Mouse (Mus musculus) myocyte (in vitro differentiated cells): ENCODE data around the gene March1. TPM values are rescaled to one million over a fixed set of nuclear protein-coding genes. Genes with fewer than 3 reads are reported as not detected.

ENCODE experiments used
- H3K27me3 ChIP-seq: one replicate; pipeline ENCODE4 v1.6.1; 2011; ENCODE audit not compliant: control insufficient read depth, insufficient read depth, insufficient read length
- H3K36me3 ChIP-seq: one replicate; pipeline ENCODE4 v1.6.1; 2011; ENCODE audit not compliant: control insufficient read depth, insufficient read depth
- H3K4me2 ChIP-seq: one replicate; pipeline ENCODE4 v1.6.1; 2011; ENCODE audit warnings: low read depth, control low read depth
- H3K4me3 ChIP-seq: one replicate; pipeline ENCODE4 v1.5.1; 2011; ENCODE audit warnings: mild to moderate bottlenecking, control low read depth, moderate library complexity
- H3K79me2 ChIP-seq: one replicate; pipeline ENCODE4 v1.6.1; 2011; ENCODE audit not compliant: control insufficient read depth, insufficient read depth
- H3ac ChIP-seq: one replicate; pipeline ENCODE4 v1.6.1; 2011; ENCODE audit not compliant: control insufficient read depth, insufficient read length
- CEBPB ChIP-seq: IDR thresholded peaks from 2 replicates; pipeline ENCODE4 v1.6.1; 2011; ENCODE audit warnings: mild to moderate bottlenecking, moderate library complexity; ENCODE audit not compliant: poor library complexity, insufficient read depth, severe bottlenecking
- E2F4 ChIP-seq: IDR thresholded peaks from one replicate; pipeline ENCODE4 v1.6.1; 2011; ENCODE audit warnings: mild to moderate bottlenecking, control low read depth, moderate library complexity; ENCODE audit not compliant: insufficient read depth
- MAX ChIP-seq: IDR thresholded peaks from one replicate; pipeline ENCODE4 v1.6.1; 2011; ENCODE audit warnings: low read depth, mild to moderate bottlenecking, control low read depth
- MYOD1 ChIP-seq, 3 experiments: IDR thresholded peaks; one replicate each; pipeline ENCODE4 v1.6.1; 2011; ENCODE audit warnings: control low read depth in 2 of 3, low read depth in 2 of 3, mild to moderate bottlenecking in 2 of 3, moderate library complexity in 1 of 3; ENCODE audit not compliant: insufficient read length in 2 of 3, control insufficient read depth in 1 of 3
- MYOG ChIP-seq, 3 experiments: IDR thresholded peaks; one replicate each; pipeline ENCODE4 v1.6.1; 2011; ENCODE audit warnings: control low read depth in 2 of 3, low read depth in 2 of 3, mild to moderate bottlenecking in 2 of 3; ENCODE audit not compliant: insufficient read length in 2 of 3, control insufficient read depth in 1 of 3, insufficient read depth in 1 of 3
- POLR2A ChIP-seq: IDR thresholded peaks from one replicate; pipeline ENCODE4 v1.6.1; 2011; ENCODE audit warnings: low read depth, mild to moderate bottlenecking, control low read depth, moderate library complexity; ENCODE audit not compliant: insufficient read length
- POLR2AphosphoS2 ChIP-seq: IDR thresholded peaks from one replicate; pipeline ENCODE4 v1.6.1; 2011; ENCODE audit warnings: low read depth, control low read depth; ENCODE audit not compliant: insufficient read length
- REST ChIP-seq: IDR thresholded peaks from one replicate; pipeline ENCODE4 v1.6.1; 2011; ENCODE audit warnings: mild to moderate bottlenecking, control low read depth, moderate library complexity; ENCODE audit not compliant: insufficient read depth, insufficient read length
- SRF ChIP-seq: IDR thresholded peaks from one replicate; pipeline ENCODE4 v1.6.1; 2011; ENCODE audit warnings: low read depth; ENCODE audit not compliant: control insufficient read depth, insufficient read length
- TCF12 ChIP-seq: IDR thresholded peaks from one replicate; pipeline ENCODE4 v1.6.1; 2011; ENCODE audit warnings: mild to moderate bottlenecking, control low read depth; ENCODE audit not compliant: poor library complexity, insufficient read depth, severe bottlenecking
- TCF3 ChIP-seq: IDR thresholded peaks from one replicate; pipeline ENCODE4 v1.6.1; 2011; ENCODE audit warnings: low read depth, control low read depth; ENCODE audit not compliant: insufficient read length
- USF1 ChIP-seq: IDR thresholded peaks from one replicate; pipeline ENCODE4 v1.6.1; 2011; ENCODE audit warnings: low read depth, mild to moderate bottlenecking, control low read depth, moderate library complexity
- polyA plus RNA-seq: library from polyadenylated mRNA; unstranded; fragments of >200 nt; fragmentation: generic; extraction: Trizol; gene quantifications from one replicate; pipeline ENCODE4 v1.2.1, GENCODE M21; 2012; ENCODE audit warnings: missing spikeins

March1 gene
- polyA plus RNA-seq, 1 experiment = 0.06 TPM

- Histone ChIP-seq H3K4me3 (no peak overlapping the region), H3ac (no peak overlapping the region), H3K36me3 (no peaks in the 10 kb centered on the region), H3K27me3 (no peaks in the 10 kb centered on the region), H3K4me2 (no peak overlapping the region), H3K79me2 (no peaks in the 10 kb centered on the region)
- TF ChIP-seq MYOG (IDR thresholded peaks at IDR 0.05; ENCODE audit: control insufficient read depth in 1 of 3, insufficient read depth in 1 of 3, insufficient read length in 2 of 3, low read depth in 2 of 3) = no peak
- no peak for TF ChIP-seq MAX
These were observed 567.5 kb downstream of the March1 start for GRCm38 (mm10) chr8:66185226-66185625.

GRCm38 (mm10) chr8:66194416-66194815 lies 576.7 kb downstream of the March1 start:
- H3K4me3 ChIP-seq = no peak overlapping the region
- no peaks in the 10 kb centered on the region for H3K36me3 ChIP-seq
- no peak overlapping the region for H3K4me2 ChIP-seq
- TF ChIP-seq MYOG (IDR thresholded peaks at IDR 0.05; ENCODE audit: control insufficient read depth in 1 of 3, insufficient read depth in 1 of 3, insufficient read length in 2 of 3, low read depth in 2 of 3) (no peak), CEBPB (no peak), TCF12 (no peak), MYOD1 (IDR thresholded peaks at IDR 0.05; ENCODE audit: control insufficient read depth in 1 of 3, insufficient read length in 2 of 3, low read depth in 2 of 3) (no peak), USF1 (no peak), MAX (no peak), POLR2AphosphoS2 (no peak), REST (no peak), TCF3 (no peak), SRF (no peak), E2F4 (no peak), POLR2A (no peak)
- H3ac ChIP-seq = no peak overlapping the region
- H3K79me2 ChIP-seq = no peaks in the 10 kb centered on the region
- H3K27me3 ChIP-seq = no peaks in the 10 kb centered on the region

- H3K4me2 ChIP-seq = no peak overlapping the region
- no peak overlapping the region for H3K4me3 ChIP-seq
- no peaks in the 10 kb centered on the region for H3K36me3 ChIP-seq
- no peaks in the 10 kb centered on the region for H3K27me3 ChIP-seq
- no peak overlapping the region for H3ac ChIP-seq
- no peaks in the 10 kb centered on the region for H3K79me2 ChIP-seq
- TF ChIP-seq POLR2A (no peak), SRF (no peak), MYOD1 (IDR thresholded peaks at IDR 0.05; ENCODE audit: control insufficient read depth in 1 of 3, insufficient read length in 2 of 3, low read depth in 2 of 3) (no peak), POLR2AphosphoS2 (no peak), MYOG (IDR thresholded peaks at IDR 0.05; ENCODE audit: control insufficient read depth in 1 of 3, insufficient read depth in 1 of 3, insufficient read length in 2 of 3, low read depth in 2 of 3) (no peak), CEBPB (no peak), E2F4 (no peak), TCF3 (no peak), TCF12 (no peak), REST (no peak), USF1 (no peak), MAX (no peak)
These were observed 582.5 kb downstream of the March1 start for GRCm38 (mm10) chr8:66200169-66200568.

- no peaks in the 10 kb centered on the region for H3K79me2 ChIP-seq
- no peak overlapping the region for H3ac ChIP-seq
- H3K4me3 ChIP-seq = no peak overlapping the region
- TF ChIP-seq USF1 (no peak), E2F4 (no peak), POLR2A (no peak), TCF3 (no peak), REST (no peak), MYOD1 (IDR thresholded peaks at IDR 0.05; ENCODE audit: control insufficient read depth in 1 of 3, insufficient read length in 2 of 3, low read depth in 2 of 3) (no peak), POLR2AphosphoS2 (no peak), MYOG (IDR thresholded peaks at IDR 0.05; ENCODE audit: control insufficient read depth in 1 of 3, insufficient read depth in 1 of 3, insufficient read length in 2 of 3, low read depth in 2 of 3) (no peak), TCF12 (no peak), CEBPB (no peak), MAX (no peak), SRF (no peak)
- H3K4me2 ChIP-seq = no peak overlapping the region
- H3K27me3 ChIP-seq = no peaks in the 10 kb centered on the region
- H3K36me3 ChIP-seq = no peaks in the 10 kb centered on the region
These were observed 586.2 kb downstream of the March1 start for GRCm38 (mm10) chr8:66203814-66204438.

GRCm38 (mm10) chr8:66209553-66209952 lies 591.9 kb downstream of the March1 start:
- no peak overlapping the region for H3ac ChIP-seq
- H3K4me3 ChIP-seq = no peak overlapping the region
- no peak overlapping the region for H3K4me2 ChIP-seq
- H3K36me3 ChIP-seq = no peaks in the 10 kb centered on the region
- H3K79me2 ChIP-seq = no peaks in the 10 kb centered on the region
- no peak for TF ChIP-seq MYOD1 (IDR thresholded peaks at IDR 0.05; ENCODE audit: control insufficient read depth in 1 of 3, insufficient read length in 2 of 3, low read depth in 2 of 3)
- no peak for TF ChIP-seq MAX
- no peak for TF ChIP-seq POLR2AphosphoS2
- TF ChIP-seq TCF12 = no peak
- H3K27me3 ChIP-seq = no peaks in the 10 kb centered on the region
